Mouse (Mus musculus) embryo, embryonic 11.5 days (tissue): Measurements from ENCODE around the gene Gm10964.
"Not testable (repeated sequence)": the region's sequence is repeated elsewhere in the genome, so short reads cannot be mapped to it uniquely, and the experiment has no call there.

Experiments
- DNase-seq: peaks from one replicate; pipeline ENCODE4 v3.0.0-alpha.2; 2012; ENCODE audit warnings: low read depth, low spot score

Gene Gm10964

GRCm38 (mm10) chr3:103779183-103779582 is 40.0 kb downstream of the Gm10964 start:
- DNase-seq, result no peak

- DNase-seq, result no peak
Measured at GRCm38 (mm10) chr3:103780271-103780670, 41.1 kb downstream of the Gm10964 start.

- DNase-seq, result no peak
Measured at GRCm38 (mm10) chr3:103780777-103781176, 41.6 kb downstream of the Gm10964 start.

GRCm38 (mm10) chr3:103782844-103783609 is 43.9 kb downstream of the Gm10964 start:
- no peak for DNase-seq

- no peak for DNase-seq
Measured at GRCm38 (mm10) chr3:103787225-103787624, 48.1 kb downstream of the Gm10964 start.

- no peak for DNase-seq
Measured at GRCm38 (mm10) chr3:103789096-103789495, 49.9 kb downstream of the Gm10964 start.

GRCm38 (mm10) chr3:103789891-103790345 is 50.8 kb downstream of the Gm10964 start:
- DNase-seq, result no peak

- no peak for DNase-seq
Measured at GRCm38 (mm10) chr3:103790346-103791145, 51.4 kb downstream of the Gm10964 start.

- DNase-seq, result peak; percentile 80
Measured at GRCm38 (mm10) chr3:103791230-103792110, 52.3 kb downstream of the Gm10964 start, which contains the start of gene Hipk1. Hipk1 (minus strand) TSS chr3:103791563.

GRCm38 (mm10) chr3:103792111-103792406 is 52.9 kb downstream of the Gm10964 start:
- DNase-seq, result not testable (repeated sequence)

- DNase-seq, result no peak
Measured at GRCm38 (mm10) chr3:103792566-103792965, 53.4 kb downstream of the Gm10964 start.
